Mouse (Mus musculus) kidney, postnatal 0 days (tissue): ENCODE data around the gene Paqr7. TPM values are rescaled to one million over a fixed set of nuclear protein-coding genes. Genes with fewer than 3 reads are reported as not detected.
"Not testable (repeated sequence)": the region's sequence is repeated elsewhere in the genome, so short reads cannot be mapped to it uniquely, and the experiment has no call there.

Source experiments
- ATAC-seq: fragments of 200-750 bp; cut with Nextera tagmentation; replicated peaks from 2 replicates; pipeline ENCODE4 v1.8.0; 2017; ENCODE audit warnings: low read depth, moderate number of reproducible peaks, moderate TSS enrichment, moderate library complexity; ENCODE audit not compliant: low FRiP score
- DNase-seq: peaks from one replicate; pipeline ENCODE4 v3.0.0-alpha.2; 2016; ENCODE audit warnings: low spot score
- H3K27ac ChIP-seq: fragments of 300-500 bp; sonication (generic); 2 replicates; pipeline ENCODE4 v1.5.1; 2014; ENCODE audit warnings: mild to moderate bottlenecking
- H3K27me3 ChIP-seq: fragments of 300-500 bp; sonication (generic); 2 replicates; pipeline ENCODE4 v1.6.1; 2014; ENCODE audit warnings: low read length, mixed read lengths; ENCODE audit not compliant: insufficient read depth
- H3K36me3 ChIP-seq: fragments of 300-500 bp; sonication (generic); 2 replicates; pipeline ENCODE4 v1.6.1; 2014; ENCODE audit warnings: low read length, mixed read lengths; ENCODE audit not compliant: insufficient read depth
- H3K4me1 ChIP-seq: fragments of 300-500 bp; sonication (generic); replicated peaks from 2 replicates; pipeline ENCODE4 v1.6.1; 2014; ENCODE audit warnings: antibody characterized with exemption, low read length, mixed read lengths; ENCODE audit not compliant: insufficient read depth
- H3K4me2 ChIP-seq: fragments of 300-500 bp; sonication (generic); 2 replicates; pipeline ENCODE4 v1.6.1; 2014; ENCODE audit warnings: mild to moderate bottlenecking, low read length, moderate library complexity, mixed read lengths
- H3K4me3 ChIP-seq: fragments of 300-500 bp; sonication (generic); replicated peaks from 2 replicates; pipeline ENCODE4 v1.5.1; 2014; ENCODE audit warnings: low read depth, low read length
- H3K9ac ChIP-seq: fragments of 300-500 bp; sonication (generic); 2 replicates; pipeline ENCODE4 v1.6.1; 2014; ENCODE audit warnings: low read depth, low read length
- H3K9me3 ChIP-seq: fragments of 300-500 bp; sonication (generic); replicated peaks from 2 replicates; pipeline ENCODE4 v1.6.1; 2016; ENCODE audit warnings: low read length, inconsistent platforms, mixed read lengths
- CTCF ChIP-seq: IDR thresholded peaks from 2 replicates; pipeline ENCODE4 v1.5.1; 2016; ENCODE audit warnings: antibody characterized with exemption, low read depth, mild to moderate bottlenecking, moderate library complexity
- WGBS: fragments of 180-500 bp; shearing (Covaris S2); extraction: QIAGEN DNeasy Blood & Tissue Kit; methylation state at CpG from one replicate; pipeline ENCODE4 v1.1.7; 2014; 5-methylcytosine and 5-hydroxymethylcytosine counted together
- polyA plus RNA-seq: library from polyadenylated mRNA; unstranded; fragments of >200 nt; fragmentation: Nextera tagmentation; extraction: Ambion mirVana; gene quantifications from 2 replicates; pipeline ENCODE4 v1.2.1, GENCODE M21; 2015

The Paqr7 gene
- polyA plus RNA-seq, 1 experiment from 2014 or later: 5.7 TPM

DNA sequence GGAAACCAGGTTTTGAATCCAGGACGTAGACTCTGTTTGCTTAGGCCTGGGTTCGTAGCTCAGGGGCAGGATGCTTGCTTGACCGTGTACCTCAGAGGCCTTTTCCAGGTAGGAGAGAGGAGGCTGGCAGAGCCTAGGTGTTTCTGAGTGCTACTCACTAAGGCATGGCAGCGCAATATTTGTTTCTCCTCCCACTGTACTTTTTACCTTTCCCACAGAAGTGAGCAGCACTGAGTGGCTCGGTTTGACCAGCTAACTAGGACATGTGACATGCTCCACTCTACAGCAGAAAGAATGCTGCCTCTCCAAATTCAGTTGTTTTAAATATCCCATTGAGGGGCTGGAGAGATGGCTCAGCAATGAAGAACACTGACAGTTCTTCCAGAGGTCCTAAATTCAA lies 8.3 kb upstream of the Paqr7 start:
- DNase-seq (no peak), ATAC-seq (no peak)
- no peak for TF ChIP-seq CTCF
- Histone ChIP-seq H3K4me2 (no peak overlapping the region), H3K9ac (no peak overlapping the region), H3K4me1 (no peaks in the 10 kb centered on the region), H3K27me3 (no peaks in the 10 kb centered on the region), H3K9me3 (no peaks in the 10 kb centered on the region), H3K36me3 (no peaks in the 10 kb centered on the region), H3K4me3 (no peak overlapping the region), H3K27ac (no peak overlapping the region)
- WGBS: 86% methylated on average over 5 of the region's 5 CpGs

GRCm38 (mm10) chr4:134489986-134490665 lies 6.4 kb upstream of the Paqr7 start:
- WGBS: 75% methylated on average over 11 of the region's 11 CpGs
- ATAC-seq (no peak), DNase-seq (peak; percentile 67)
- peaks cover 3% of the 10 kb centered on the region; the same call in 1 of the 2 replicates for H3K4me1 ChIP-seq
- H3K27ac ChIP-seq: no peak overlapping the region
- no peaks in the 10 kb centered on the region for H3K9me3 ChIP-seq
- TF ChIP-seq CTCF: no peak
- H3K4me2 ChIP-seq: no peak overlapping the region
- no peaks in the 10 kb centered on the region for H3K36me3 ChIP-seq
- no peak overlapping the region for H3K9ac ChIP-seq
- H3K27me3 ChIP-seq: no peaks in the 10 kb centered on the region
- no peak overlapping the region for H3K4me3 ChIP-seq

DNA sequence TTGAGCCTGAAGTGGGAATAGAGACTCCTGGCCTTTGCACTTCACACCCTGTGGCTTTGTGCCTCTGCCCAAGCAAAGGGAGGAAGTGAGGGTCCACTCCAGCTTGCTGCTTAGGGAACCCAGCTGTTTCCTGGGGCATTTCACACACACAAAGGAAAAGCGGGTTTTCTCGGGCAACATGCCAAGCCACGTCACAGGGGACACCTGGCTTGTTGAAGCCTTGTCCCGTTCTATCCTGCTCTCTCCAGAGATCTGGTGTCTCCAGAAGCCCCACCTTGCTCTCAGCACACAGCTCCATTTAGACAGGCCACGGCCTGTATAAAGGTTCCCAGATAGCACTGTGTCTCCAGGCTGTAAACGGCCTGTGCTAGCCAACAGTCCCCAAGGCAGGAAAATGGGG lies 4.8 kb upstream of the Paqr7 start:
- Histone ChIP-seq H3K27me3 (no peaks in the 10 kb centered on the region), H3K9me3 (no peaks in the 10 kb centered on the region), H3K27ac (no peak overlapping the region), H3K4me3 (no peak overlapping the region), H3K4me2 (no peak overlapping the region), H3K36me3 (no peaks in the 10 kb centered on the region), H3K4me1 (peaks cover 9% of the 10 kb centered on the region; the same call in 1 of the 2 replicates), H3K9ac (no peak overlapping the region)
- ATAC-seq: no peak
- no peak for TF ChIP-seq CTCF
- DNase-seq: no peak
- WGBS: 62% methylated on average over 6 of the region's 6 CpGs

GRCm38 (mm10) chr4:134494161-134494560 lies 2.3 kb upstream of the Paqr7 start:
- not testable (repeated sequence) for H3K4me3 ChIP-seq, ATAC-seq, DNase-seq

GRCm38 (mm10) chr4:134494780-134495545 lies 1.5 kb upstream of the Paqr7 start:
- WGBS: 55% methylated on average over 16 of the region's 16 CpGs
- no peaks in the 10 kb centered on the region for H3K36me3 ChIP-seq
- ATAC-seq: no peak

More at GRCm38 (mm10) chr4:134494161-134494560, 2.3 kb upstream of the Paqr7 start:
- 93% methylated on average over 6 of the region's 6 CpGs for WGBS
- H3K4me1 ChIP-seq: peaks cover 15% of the 10 kb centered on the region; the same call in 1 of the 2 replicates
- not testable (repeated sequence) for H3K9me3 ChIP-seq, H3K36me3 ChIP-seq, H3K9ac ChIP-seq, H3K27ac ChIP-seq, H3K27me3 ChIP-seq, H3K4me2 ChIP-seq

DNA sequence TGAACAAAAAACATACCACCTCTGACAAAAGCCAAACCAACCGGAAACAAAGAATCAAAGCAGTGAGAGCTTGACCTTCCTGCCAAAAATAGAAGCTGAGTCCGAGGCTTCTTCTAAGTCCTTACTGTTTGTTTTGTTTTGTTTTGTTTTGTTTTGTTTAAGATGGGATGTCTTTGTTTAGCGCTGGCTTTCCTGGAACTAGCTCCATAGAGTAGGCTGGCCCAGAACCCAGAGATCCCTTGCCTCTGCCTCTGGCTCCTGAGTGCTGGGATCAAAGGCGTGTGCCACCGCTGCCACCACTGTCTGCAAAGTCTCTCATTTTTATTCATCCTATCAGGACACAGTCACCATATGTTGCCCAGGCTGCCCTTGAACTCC lies 962 bp upstream of the Paqr7 start:
- no peaks in the 10 kb centered on the region for H3K9me3 ChIP-seq
- peaks cover 15% of the 10 kb centered on the region; the same call in 1 of the 2 replicates for H3K4me1 ChIP-seq
- DNase-seq: no peak
- 59% methylated on average over 5 of the region's 5 CpGs for WGBS
- H3K4me3 ChIP-seq: no peak overlapping the region
- H3K36me3 ChIP-seq: no peaks in the 10 kb centered on the region
- no peaks in the 10 kb centered on the region for H3K27me3 ChIP-seq
- ATAC-seq: no peak
- H3K4me2 ChIP-seq: no peak overlapping the region
- TF ChIP-seq CTCF: no peak
- H3K27ac ChIP-seq: 0 out of 2 replicates have a peak overlapping the region, but pooled peaks have one; percentile 62
- no peak overlapping the region for H3K9ac ChIP-seq

More at GRCm38 (mm10) chr4:134494780-134495545, 1.5 kb upstream of the Paqr7 start:
- Histone ChIP-seq H3K4me3 (no peak overlapping the region), H3K4me1 (peaks cover 15% of the 10 kb centered on the region; the same call in 1 of the 2 replicates), H3K4me2 (no peak overlapping the region), H3K9ac (no peak overlapping the region), H3K9me3 (no peaks in the 10 kb centered on the region), H3K27ac (peak overlapping the region; percentile 62; the same call in 1 of the 2 replicates), H3K27me3 (no peaks in the 10 kb centered on the region)
- no peak for DNase-seq
- TF ChIP-seq CTCF: no peak
